Mouse (Mus musculus) forebrain, postnatal 0 days (tissue): ENCODE results near the gene Scnm1. TPM values are rescaled to one million over a fixed set of nuclear protein-coding genes. Genes with fewer than 3 reads are reported as not detected.
A peak's percentile ranks its signal among the peaks of the same experiment; 100 is the strongest.

Experiments
- ATAC-seq: fragments of 200-750 bp; cut with Nextera tagmentation; 2 replicates; pipeline ENCODE4 v1.8.0; 2017; ENCODE audit warnings: mild to moderate bottlenecking, moderate library complexity
- DNase-seq: peaks from one replicate; pipeline ENCODE4 v3.0.0-alpha.2; 2015
- H3K27ac ChIP-seq: fragments of 300-500 bp; sonication (generic); 2 replicates; pipeline ENCODE4 v1.5.1; 2014; ENCODE audit warnings: low read depth, mild to moderate bottlenecking, antibody characterized with exemption, low read length, moderate library complexity, mixed read lengths
- H3K27me3 ChIP-seq: fragments of 300-500 bp; sonication (generic); 2 replicates; pipeline ENCODE4 v1.6.1; 2014; ENCODE audit warnings: mild to moderate bottlenecking, low read length, mixed read lengths; ENCODE audit not compliant: insufficient read depth
- H3K36me3 ChIP-seq: fragments of 300-500 bp; sonication (generic); 2 replicates; pipeline ENCODE4 v1.6.1; 2014; ENCODE audit warnings: mild to moderate bottlenecking, moderate library complexity; ENCODE audit not compliant: insufficient read depth
- H3K4me1 ChIP-seq: fragments of 300-500 bp; sonication (generic); 2 replicates; pipeline ENCODE4 v1.6.1; 2014; ENCODE audit warnings: antibody characterized with exemption; ENCODE audit not compliant: insufficient read depth
- H3K4me2 ChIP-seq: fragments of 300-500 bp; sonication (generic); 2 replicates; pipeline ENCODE4 v1.6.1; 2014; ENCODE audit warnings: low read depth, mild to moderate bottlenecking, moderate library complexity
- H3K4me3 ChIP-seq: fragments of 300-500 bp; sonication (generic); 2 replicates; pipeline ENCODE4 v1.5.1; 2014; ENCODE audit warnings: low read depth, low read length, mixed read lengths
- H3K9ac ChIP-seq: fragments of 300-500 bp; sonication (generic); 2 replicates; pipeline ENCODE4 v1.6.1; 2014; ENCODE audit warnings: mild to moderate bottlenecking
- H3K9me3 ChIP-seq: fragments of 300-500 bp; sonication (generic); 2 replicates; pipeline ENCODE4 v1.6.1; 2016; ENCODE audit warnings: low read length
- CTCF ChIP-seq: sonication (generic); IDR thresholded peaks from 2 replicates; pipeline ENCODE4 v1.5.1; 2016; ENCODE audit warnings: antibody characterized with exemption, control low read depth, low read depth
- WGBS: fragments of 180-500 bp; shearing (Covaris S2); extraction: QIAGEN DNeasy Blood & Tissue Kit; methylation state at CpG from one replicate; pipeline ENCODE4 v1.1.7; 2014; 5-methylcytosine and 5-hydroxymethylcytosine counted together
- polyA plus RNA-seq: library from polyadenylated mRNA; unstranded; fragments of >200 nt; fragmentation: Nextera tagmentation; extraction: Ambion mirVana; gene quantifications from 2 replicates; pipeline ENCODE4 v1.2.1, GENCODE M21; 2015
- total RNA-seq: library from RNA; depleted of rRNA; stranded (reverse); fragments of >200 nt; gene quantifications from 2 replicates; pipeline ENCODE4 v1.2.3, GENCODE M21; 2014; rRNA removed

Scnm1 gene
- total RNA-seq (47.6 and 52.7 TPM in 2 replicates), polyA plus RNA-seq (83.3 and 88.9 TPM in 2 replicates)

GRCm38 (mm10) chr3:95133680-95134101, at the start of gene Scnm1, which contains the start of gene Lysmd1:
Gene Scnm1, minus strand, starts transcription at chr3:95134011.
Gene Lysmd1, plus strand, starts transcription at chr3:95134088.
- peak; percentile 99 for ATAC-seq
- Histone ChIP-seq H3K27me3 (no peaks in the 10 kb centered on the region), H3K4me2 (peak within 1 kb of the TSS; percentile 83), H3K27ac (peak within 1 kb of the TSS; percentile 55), H3K4me1 (peaks cover 6% of the 10 kb centered on the region), H3K36me3 (peaks cover 18% of the 10 kb centered on the region), H3K9me3 (no peaks in the 10 kb centered on the region), H3K9ac (peak within 1 kb of the TSS; percentile 60), H3K4me3 (peak within 1 kb of the TSS; percentile 62)
- under 1% methylated on average over 20 of the region's 20 CpGs for WGBS
- peak; percentile 44 for TF ChIP-seq CTCF
- DNase-seq: peak; percentile 96

DNA sequence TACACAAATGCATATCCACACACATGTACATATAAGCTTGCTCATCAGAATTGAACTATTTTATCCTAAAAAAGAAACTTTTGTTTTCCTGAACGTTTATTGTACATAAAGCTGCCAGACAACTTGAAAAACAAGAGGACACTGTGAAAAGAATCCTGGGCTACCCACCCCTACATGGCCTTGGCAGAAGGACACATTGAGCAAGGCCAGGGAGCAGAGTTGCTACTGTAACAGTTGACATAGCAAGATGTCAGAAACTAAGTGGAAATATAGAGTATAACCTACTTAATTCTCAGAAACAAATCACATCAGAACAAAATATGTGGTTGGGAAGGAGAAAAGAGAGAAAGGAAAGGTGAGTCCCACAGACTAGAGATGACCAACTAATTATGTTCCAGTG, 48.0 kb upstream of the Scnm1 start:
- 51% methylated on average over 1 of the region's 1 CpGs for WGBS
- no peaks in the 10 kb centered on the region for H3K27me3 ChIP-seq

DNA sequence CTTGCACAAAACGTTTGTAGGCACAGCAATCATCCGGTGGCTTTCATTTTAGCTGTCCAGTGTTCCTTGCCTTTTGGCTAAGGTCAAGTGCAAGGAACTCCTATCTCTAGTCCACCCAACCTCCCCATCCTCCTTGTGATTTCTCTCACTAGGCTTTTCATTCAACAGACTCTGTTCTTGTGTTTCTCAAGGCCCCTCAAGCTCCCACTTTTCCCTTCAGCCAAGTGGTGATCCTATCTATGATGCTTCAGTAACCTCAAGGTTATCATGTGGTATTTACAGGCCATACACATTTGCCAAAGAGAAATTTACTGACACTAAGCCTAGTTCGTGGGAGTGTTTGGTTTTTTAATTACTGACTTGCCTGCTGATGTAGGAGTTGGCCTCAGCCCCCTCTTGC, 46.1 kb upstream of the Scnm1 start:
- Histone ChIP-seq H3K4me1 (no peaks in the 10 kb centered on the region), H3K27me3 (no peaks in the 10 kb centered on the region), H3K36me3 (0 out of 2 replicates have a peak, but pooled peaks cover 4% of the 10 kb centered on the region), H3K9ac (no peak overlapping the region), H3K4me2 (no peak overlapping the region), H3K9me3 (no peaks in the 10 kb centered on the region), H3K27ac (no peak overlapping the region), H3K4me3 (no peak overlapping the region)
- no peak for TF ChIP-seq CTCF
- WGBS: 68% methylated on average over 3 of the region's 3 CpGs
- DNase-seq (no peak), ATAC-seq (no peak)

More for the DNA sequence above, 48.0 kb upstream of the Scnm1 start:
- no peak for TF ChIP-seq CTCF
- no peaks in the 10 kb centered on the region for H3K9me3 ChIP-seq
- H3K36me3 ChIP-seq: peaks cover 6% of the 10 kb centered on the region; the same call in 1 of the 2 replicates
- ATAC-seq (no peak), DNase-seq (no peak)
- no peaks in the 10 kb centered on the region for H3K4me1 ChIP-seq
- H3K27ac ChIP-seq: no peak overlapping the region
- H3K9ac ChIP-seq: no peak overlapping the region
- H3K4me2 ChIP-seq: no peak overlapping the region
- no peak overlapping the region for H3K4me3 ChIP-seq

- Histone ChIP-seq H3K36me3 (peaks cover 4% of the 10 kb centered on the region; the same call in 1 of the 2 replicates), H3K27ac (no peak overlapping the region), H3K9ac (no peak overlapping the region), H3K4me2 (no peak overlapping the region), H3K9me3 (no peaks in the 10 kb centered on the region), H3K27me3 (no peaks in the 10 kb centered on the region), H3K4me1 (no peaks in the 10 kb centered on the region), H3K4me3 (no peak overlapping the region)
- no peak for TF ChIP-seq CTCF
- WGBS: 61% methylated on average over 5 of the region's 5 CpGs
- ATAC-seq (peak; percentile 36), DNase-seq (peak; percentile 59)
Observed at GRCm38 (mm10) chr3:95178948-95179347, 45.1 kb upstream of the Scnm1 start.

GRCm38 (mm10) chr3:95177583-95177982, 43.8 kb upstream of the Scnm1 start:
- no peak for ATAC-seq
- Histone ChIP-seq H3K9me3 (no peaks in the 10 kb centered on the region), H3K36me3 (peaks cover 10% of the 10 kb centered on the region), H3K27me3 (no peaks in the 10 kb centered on the region), H3K4me1 (no peaks in the 10 kb centered on the region), H3K27ac (no peak overlapping the region), H3K9ac (no peak overlapping the region), H3K4me2 (no peak overlapping the region), H3K4me3 (no peak overlapping the region)
- no peak for DNase-seq
- TF ChIP-seq CTCF: no peak
- WGBS: 76% methylated on average over 6 of the region's 6 CpGs

- Histone ChIP-seq H3K36me3 (peaks cover 21% of the 10 kb centered on the region), H3K9me3 (no peaks in the 10 kb centered on the region), H3K4me3 (no peak overlapping the region), H3K4me1 (no peaks in the 10 kb centered on the region), H3K27me3 (0 out of 2 replicates have a peak, but pooled peaks cover 4% of the 10 kb centered on the region), H3K4me2 (no peak overlapping the region), H3K9ac (no peak overlapping the region), H3K27ac (no peak overlapping the region)
- no peak for DNase-seq
- TF ChIP-seq CTCF: no peak
- ATAC-seq: no peak
- WGBS: 55% methylated on average over 3 of the region's 3 CpGs
Observed at GRCm38 (mm10) chr3:95176500-95176899, 42.7 kb upstream of the Scnm1 start.

DNA sequence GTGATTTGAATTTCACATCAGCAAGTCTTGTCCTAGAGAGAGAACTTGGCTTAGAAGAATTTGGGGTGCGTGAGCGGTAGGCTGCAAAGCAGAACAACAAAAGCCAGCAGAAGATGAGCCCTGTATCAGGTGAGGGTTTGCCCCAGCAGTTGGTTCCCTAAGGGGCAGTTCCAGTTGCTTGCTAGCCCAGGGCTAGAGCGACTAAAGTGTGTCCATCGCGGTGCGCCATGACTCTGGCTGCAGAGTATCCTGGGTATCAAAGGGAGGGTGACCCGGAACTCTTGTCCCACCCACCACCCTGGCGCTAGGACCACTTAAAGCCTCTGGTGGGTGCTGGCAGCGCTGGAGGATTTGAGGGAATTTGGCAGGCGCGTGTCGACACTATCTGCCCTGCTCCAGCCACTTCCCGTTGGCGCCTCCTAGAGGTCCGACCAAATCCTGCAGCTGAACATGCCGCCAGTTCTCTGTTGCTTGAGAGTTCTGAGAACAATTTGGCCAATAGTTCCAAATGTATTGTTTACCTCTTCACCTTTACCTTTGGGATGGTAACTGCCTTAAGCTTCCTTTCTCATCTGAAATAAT, 40.3 kb upstream of the Scnm1 start:
- no peak overlapping the region for H3K9ac ChIP-seq
- ATAC-seq (peak; percentile 69), DNase-seq (peak; percentile 86)
- no peak overlapping the region for H3K4me3 ChIP-seq
- WGBS: 14% methylated on average over 16 of the region's 16 CpGs
- TF ChIP-seq CTCF: peak; percentile 84
- H3K4me2 ChIP-seq: peak overlapping the region; percentile 42
- 0 out of 2 replicates have a peak, but pooled peaks cover 6% of the 10 kb centered on the region for H3K27me3 ChIP-seq
- H3K9me3 ChIP-seq: no peaks in the 10 kb centered on the region
- no peaks in the 10 kb centered on the region for H3K4me1 ChIP-seq
- H3K36me3 ChIP-seq: peaks cover 45% of the 10 kb centered on the region
- no peak overlapping the region for H3K27ac ChIP-seq
